Mouse (Mus musculus) G1E (cell line): ENCODE data around the gene Nicn1. TPM values are rescaled to one million over a fixed set of nuclear protein-coding genes. Genes with fewer than 3 reads are reported as not detected.

Experiments used
- ATAC-seq: 2 replicates; pipeline ENCODE4 v1.8.0; 2016; ENCODE audit warnings: mild to moderate bottlenecking; ENCODE audit not compliant: insufficient number of reproducible peaks, poor library complexity, low FRiP score, severe bottlenecking; ENCODE audit errors: extremely low read depth
- DNase-seq: peaks from one replicate; pipeline ENCODE4 v3.0.0; 2012; ENCODE audit warnings: low spot score
- H3K27me3 ChIP-seq: 2 replicates; pipeline ENCODE4 v1.6.1; 2012; ENCODE audit warnings: mild to moderate bottlenecking, low read length, inconsistent platforms; ENCODE audit not compliant: insufficient read depth
- H3K36me3 ChIP-seq: replicated peaks from 2 replicates; pipeline ENCODE3; 2012; ENCODE audit warnings: mild to moderate bottlenecking, inconsistent platforms
- H3K4me1 ChIP-seq: 2 replicates; pipeline ENCODE4 v1.6.1; 2012; ENCODE audit warnings: low read depth, low read length, inconsistent platforms, mixed read lengths; ENCODE audit not compliant: insufficient read depth
- H3K4me3 ChIP-seq: 2 replicates; pipeline ENCODE4 v1.5.1; 2012; ENCODE audit warnings: low read depth, mild to moderate bottlenecking, inconsistent platforms, low read length, moderate library complexity, mixed read lengths
- H3K9me3 ChIP-seq: replicated peaks from 2 replicates; pipeline ENCODE4 v1.6.1; 2012; ENCODE audit warnings: inconsistent platforms
- CTCF ChIP-seq: IDR thresholded peaks from 2 replicates; pipeline ENCODE4 v1.5.1; 2012; ENCODE audit warnings: low read depth, low read length, inconsistent platforms, mixed read lengths
- GATA1 ChIP-seq: IDR thresholded peaks from 2 replicates; pipeline ENCODE4 v1.6.1; 2012; ENCODE audit warnings: borderline replicate concordance, low read length, inconsistent platforms, mixed read lengths
- GATA2 ChIP-seq: IDR thresholded peaks from 2 replicates; pipeline ENCODE4 v1.6.1; 2012; ENCODE audit warnings: low read depth, low read length, inconsistent platforms, borderline replicate concordance
- POLR2AphosphoS5 ChIP-seq: IDR thresholded peaks from 2 replicates; pipeline ENCODE4 v1.6.1; 2012; ENCODE audit warnings: low read depth, low read length, inconsistent platforms; ENCODE audit not compliant: insufficient replicate concordance
- TAL1 ChIP-seq: conservative IDR thresholded peaks from 2 replicates; pipeline ENCODE4 v1.6.1; 2012; ENCODE audit warnings: low read depth, low read length, inconsistent platforms, mixed read lengths
- polyA plus RNA-seq: library from polyadenylated mRNA; stranded (reverse); fragments of >175 nt; gene quantifications from 2 replicates; pipeline ENCODE4 v1.2.3, GENCODE M21; 2012
- total RNA-seq, 2 experiments: library from RNA; stranded (forward) in 1 of 2; stranded (reverse) in 1 of 2; fragments of 200-1000 nt in 1 of 2; fragments of >200 nt in 1 of 2; fragmentation: Nextera tagmentation in 1 of 2; gene quantifications; 2 replicates each; pipeline ENCODE4 v1.2.3; 2014 to 2017

Nicn1 gene
- total and polyA plus RNA-seq, 3 experiments = 0.52 to 20.2 (median 5.8) TPM

DNA sequence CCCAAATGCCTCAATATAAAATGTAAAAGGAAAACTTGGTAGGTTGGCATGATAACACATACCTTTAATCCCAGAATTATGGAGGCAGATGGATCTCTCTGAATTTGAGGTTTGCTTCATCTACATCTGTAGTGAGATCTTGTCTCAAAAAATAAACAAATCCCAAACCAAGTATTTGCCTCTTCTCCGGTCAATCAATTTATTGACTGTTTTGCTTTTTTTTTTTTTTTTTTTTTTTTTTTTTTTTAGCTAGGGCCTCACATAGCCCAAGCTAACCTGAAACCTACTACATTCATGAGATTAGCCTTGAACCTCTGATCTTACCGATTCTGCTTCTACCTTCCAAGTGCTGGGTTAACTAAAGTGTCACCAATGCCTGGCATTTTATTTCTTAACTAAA is 882 bp upstream of the Nicn1 start:
- no peaks in the 10 kb centered on the region for H3K9me3 ChIP-seq
- peaks cover 4% of the 10 kb centered on the region; the same call in 1 of the 2 replicates for H3K27me3 ChIP-seq
- ATAC-seq = no peak
- H3K36me3 ChIP-seq = no peaks in the 10 kb centered on the region
- DNase-seq = no peak
- H3K4me1 ChIP-seq = peaks cover 17% of the 10 kb centered on the region
- no peak for TF ChIP-seq CTCF
- no peak overlapping the region for H3K4me3 ChIP-seq

DNA sequence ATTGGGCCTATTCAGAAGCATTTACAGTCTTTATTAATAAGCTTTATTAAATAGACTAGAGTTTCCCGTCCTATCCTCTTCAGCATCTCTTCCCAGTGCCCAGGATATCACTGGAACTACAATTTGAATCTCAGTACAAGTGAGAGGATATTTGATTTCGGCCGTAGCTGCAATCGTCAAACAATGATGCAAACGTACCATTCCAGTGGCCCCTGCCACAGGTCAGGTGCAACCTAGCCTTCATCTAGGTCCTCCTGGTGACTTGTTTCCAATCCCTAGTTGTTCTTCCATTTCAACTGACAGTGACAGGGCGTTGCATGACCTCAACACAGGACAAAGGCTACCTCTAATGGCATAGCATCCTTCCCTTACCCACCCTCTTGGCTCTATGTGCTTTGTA is 544 bp downstream of the Nicn1 start:
- H3K4me3 ChIP-seq = peak overlapping the region; percentile 69; the same call in 1 of the 2 replicates
- no peaks in the 10 kb centered on the region for H3K9me3 ChIP-seq
- no peak for DNase-seq
- H3K36me3 ChIP-seq = no peaks in the 10 kb centered on the region
- H3K27me3 ChIP-seq = peaks cover 14% of the 10 kb centered on the region
- peaks cover 13% of the 10 kb centered on the region for H3K4me1 ChIP-seq
- TF ChIP-seq TAL1 (no peak), GATA1 (no peak), GATA2 (no peak), CTCF (no peak), POLR2AphosphoS5 (no peak)
- ATAC-seq = no peak

DNA sequence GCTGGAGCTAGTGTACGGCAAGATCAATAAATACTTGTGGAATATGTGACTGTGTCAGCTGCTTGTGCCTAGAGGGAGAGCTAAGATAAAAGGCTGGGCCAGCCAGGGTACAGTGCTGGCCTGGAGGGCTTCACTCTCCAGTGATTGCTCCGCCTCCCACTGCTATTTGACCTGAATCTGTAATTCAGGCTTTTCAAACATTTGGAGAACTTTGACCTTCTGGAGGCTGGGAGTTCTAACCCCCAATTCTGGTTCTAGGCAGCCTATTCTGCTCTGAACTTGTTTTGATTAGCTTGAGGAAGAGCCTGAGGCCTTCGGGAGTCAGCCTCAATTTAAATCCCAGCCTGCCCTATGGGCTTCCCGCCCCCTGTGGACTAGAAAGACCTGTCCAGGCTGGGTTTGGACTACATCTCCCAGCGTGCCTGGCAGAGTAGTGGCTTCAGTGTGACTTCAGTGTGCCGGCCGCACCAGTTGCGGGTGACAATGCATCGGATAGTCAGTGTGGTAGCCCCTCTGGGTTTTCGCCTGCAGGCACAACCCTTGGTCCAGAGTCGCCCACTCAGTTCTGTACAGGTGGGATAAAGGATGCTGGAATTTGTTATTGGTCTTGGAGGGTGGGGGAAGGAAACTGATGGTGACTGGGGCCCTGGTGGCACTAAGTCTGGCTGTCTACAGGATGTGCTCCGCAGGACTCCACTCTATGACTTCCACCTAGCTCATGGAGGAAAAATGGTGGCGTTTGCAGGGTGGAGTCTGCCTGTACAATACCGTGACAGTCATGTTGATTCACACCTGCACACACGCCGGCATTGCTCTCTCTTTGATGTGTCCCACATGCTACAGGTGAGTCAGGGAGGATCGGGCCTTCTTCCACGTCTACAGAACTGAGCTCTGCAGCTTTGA is 6.5 kb downstream of the Nicn1 start, which contains the start of gene Amt:
Gene Amt, plus strand, starts transcription at position 401 of the 903 bp plus-strand sequence.
- no peaks in the 10 kb centered on the region for H3K9me3 ChIP-seq
- DNase-seq (no peak), ATAC-seq (no peak)
- peaks cover 3% of the 10 kb centered on the region; the same call in 1 of the 2 replicates for H3K4me1 ChIP-seq
- H3K36me3 ChIP-seq = peaks cover 17% of the 10 kb centered on the region
- H3K27me3 ChIP-seq = peaks cover 18% of the 10 kb centered on the region
- H3K4me3 ChIP-seq = no peak within 1 kb of the TSS
- TF ChIP-seq POLR2AphosphoS5 = no peak
- TF ChIP-seq GATA1 = no peak
- no peak for TF ChIP-seq CTCF
- no peak for TF ChIP-seq TAL1
- no peak for TF ChIP-seq GATA2

DNA sequence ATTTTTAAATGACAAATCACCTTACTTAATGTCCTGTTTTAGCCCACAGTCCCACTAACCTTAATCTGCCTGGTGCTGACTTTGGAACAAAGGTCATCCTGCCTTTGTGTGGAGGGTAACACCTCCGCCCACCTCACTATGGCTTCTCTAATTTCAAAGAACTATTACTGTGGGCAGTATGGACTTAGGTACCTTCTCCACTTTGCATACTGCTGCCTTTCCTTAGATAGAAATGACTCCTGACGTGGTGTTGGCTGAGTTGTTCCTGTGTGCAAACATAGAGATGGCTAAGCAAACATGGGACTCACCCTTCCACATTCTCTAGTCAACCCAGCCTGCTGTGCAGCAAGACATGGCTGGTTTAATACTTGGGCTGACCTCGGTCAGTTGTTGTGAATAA is 11.6 kb downstream of the Nicn1 start:
- TF ChIP-seq TAL1 = no peak
- no peak for TF ChIP-seq GATA1
- no peak for TF ChIP-seq POLR2AphosphoS5
- no peak for TF ChIP-seq GATA2
- TF ChIP-seq CTCF = no peak
- Histone ChIP-seq H3K36me3 (peaks cover 43% of the 10 kb centered on the region), H3K27me3 (no peaks in the 10 kb centered on the region), H3K9me3 (no peaks in the 10 kb centered on the region), H3K4me1 (peaks cover 19% of the 10 kb centered on the region), H3K4me3 (no peak overlapping the region)
- DNase-seq (no peak), ATAC-seq (no peak)

DNA sequence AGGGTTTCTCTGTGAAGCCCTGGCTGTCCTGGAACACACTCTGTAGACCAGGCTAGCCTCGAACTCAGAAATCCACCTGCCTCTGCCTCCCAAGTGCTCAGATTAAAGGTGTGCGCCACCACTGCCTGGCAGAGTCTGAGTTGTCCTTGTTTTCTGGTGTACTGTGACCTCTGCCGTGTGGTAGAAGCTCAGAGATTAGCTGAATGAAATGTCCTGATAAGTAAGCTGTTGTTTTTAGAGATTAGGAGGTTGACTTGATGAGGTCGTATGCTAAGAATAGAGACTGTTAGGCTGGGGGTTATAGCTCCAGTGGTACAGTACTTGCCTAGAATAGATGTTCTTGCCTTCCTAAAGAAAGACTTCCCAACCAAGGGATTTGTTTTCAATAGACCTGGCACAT is 14.5 kb downstream of the Nicn1 start:
- H3K4me1 ChIP-seq = peaks cover 22% of the 10 kb centered on the region
- no peaks in the 10 kb centered on the region for H3K27me3 ChIP-seq
- peaks cover 43% of the 10 kb centered on the region for H3K36me3 ChIP-seq
- ATAC-seq (no peak), DNase-seq (no peak)
- peak overlapping the region; percentile 73; the same call in 1 of the 2 replicates for H3K4me3 ChIP-seq
- H3K9me3 ChIP-seq = no peaks in the 10 kb centered on the region
- no peak for TF ChIP-seq GATA2
- no peak for TF ChIP-seq POLR2AphosphoS5
- no peak for TF ChIP-seq TAL1
- no peak for TF ChIP-seq CTCF
- no peak for TF ChIP-seq GATA1

DNA sequence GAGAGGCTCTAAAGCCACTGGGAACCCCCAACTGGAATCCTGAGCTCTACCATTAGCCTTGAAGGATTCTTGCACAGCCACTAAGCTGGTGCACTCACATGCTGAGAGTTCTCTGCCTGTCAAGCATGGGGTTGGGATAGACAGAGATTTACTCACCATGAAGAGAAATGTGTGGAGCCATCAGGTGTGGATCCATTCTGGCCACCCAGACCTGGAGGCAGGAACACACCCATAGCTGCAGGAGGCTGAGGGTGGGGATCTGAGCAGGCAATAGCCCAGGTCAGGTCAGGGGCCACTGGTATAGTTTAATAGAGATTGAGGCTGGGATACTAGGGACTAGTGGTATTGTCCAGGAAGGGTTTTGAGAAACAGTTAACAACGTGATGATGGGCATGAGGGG is 14.9 kb downstream of the Nicn1 start:
- H3K9me3 ChIP-seq = no peaks in the 10 kb centered on the region
- H3K36me3 ChIP-seq = peaks cover 47% of the 10 kb centered on the region
- H3K27me3 ChIP-seq = no peaks in the 10 kb centered on the region
- ATAC-seq (no peak), DNase-seq (no peak)
- peaks cover 26% of the 10 kb centered on the region for H3K4me1 ChIP-seq
- TF ChIP-seq GATA2 = no peak
- no peak for TF ChIP-seq POLR2AphosphoS5
- TF ChIP-seq GATA1 = no peak
- no peak for TF ChIP-seq CTCF
- no peak for TF ChIP-seq TAL1
- peak overlapping the region; percentile 73 for H3K4me3 ChIP-seq
